ENCODE assay signal across 12 mouse cellular contexts in the genomic region with DNA sequence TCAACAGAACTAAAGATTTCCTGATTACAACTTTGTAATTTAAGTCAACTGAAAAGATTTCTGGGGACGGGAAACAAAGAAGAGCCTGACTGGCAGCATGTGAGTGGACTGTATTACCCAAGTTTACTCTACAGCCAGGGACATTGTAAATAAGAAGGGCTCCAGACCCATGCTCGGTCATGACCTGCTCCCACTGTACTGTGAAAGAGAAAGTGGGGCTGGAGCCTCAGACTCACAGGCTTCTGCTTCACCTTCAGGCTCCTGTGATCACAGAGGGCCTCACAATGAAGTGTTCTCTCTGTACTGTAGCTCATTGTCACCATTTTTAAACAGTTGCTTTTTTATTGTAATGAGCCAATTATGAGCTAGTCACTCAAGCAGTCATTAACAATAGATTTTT. TPM values are rescaled to one million over a fixed set of nuclear protein-coding genes. Genes with fewer than 3 reads are reported as not detected.
DNase-seq lines count a peak whose midpoint lies in the region; ATAC-seq and TF ChIP-seq lines count a peak whose summit lies in the region.
"Had no signal": no experiment of that assay in that cellular context is flagged by ENCODE, and none has a peak within 500 bp of the region (broad histone marks: within the 10 kb centered on the region; RNA-seq: fewer than 3 reads in every experiment).

No protein-coding gene starts in this region.

- H3K79me2 ChIP-seq in liver, adult 2 months (ENCODE audit: control insufficient read depth, insufficient read depth, low read length) = no peaks in the 10 kb centered on the region; the same call in 1 of the 2 replicates

- H3K36me3 ChIP-seq in liver, adult 2 months (ENCODE audit: control insufficient read depth, insufficient read depth, low read length) = no peaks in the 10 kb centered on the region
- H3K36me3 ChIP-seq in hindbrain, embryonic 13.5 days = no peaks in the 10 kb centered on the region
- no peaks in the 10 kb centered on the region for H3K36me3 ChIP-seq in midbrain, embryonic 14.5 days (ENCODE audit: control insufficient read depth, insufficient read depth, low read length)
- H3K36me3 ChIP-seq: stomach, embryonic 15.5 days had no signal

- WGBS in liver, adult 2 months = 18% methylated on average over 2 of the region's 2 CpGs
- 23% methylated on average over 2 of the region's 2 CpGs for WGBS in hindbrain, embryonic 13.5 days
- WGBS in midbrain, embryonic 14.5 days = 21% methylated on average over 2 of the region's 2 CpGs

- no peak for TF ChIP-seq CTCF in liver, adult 2 months (IDR thresholded peaks at IDR 0.05; ENCODE audit: low read depth, low read length)

- H3K4me2 ChIP-seq in hindbrain, embryonic 13.5 days = no peak overlapping the region
- no peak overlapping the region for H3K4me2 ChIP-seq in midbrain, embryonic 14.5 days (ENCODE audit: low read length)
- H3K4me2 ChIP-seq: stomach, embryonic 15.5 days had no signal

- H3K4me3 ChIP-seq in liver, adult 2 months (ENCODE audit: insufficient read depth, low read depth, low read length) = no peak overlapping the region
- H3K4me3 ChIP-seq in hindbrain, embryonic 13.5 days = no peak overlapping the region
- no peak overlapping the region for H3K4me3 ChIP-seq in midbrain, embryonic 14.5 days (replicated peaks; ENCODE audit: low read depth, low read length)
- H3K4me3 ChIP-seq: stomach, embryonic 15.5 days had no signal

- TF ChIP-seq POLR2A in liver, adult 2 months (IDR thresholded peaks at IDR 0.05; ENCODE audit: extremely low read depth, insufficient read depth, low read length) = no peak

- H3K27me3 ChIP-seq in liver, adult 2 months (ENCODE audit: control insufficient read depth, insufficient read depth, low read length) = no peaks in the 10 kb centered on the region
- H3K27me3 ChIP-seq in hindbrain, embryonic 13.5 days = no peaks in the 10 kb centered on the region
- H3K27me3 ChIP-seq in midbrain, embryonic 14.5 days (ENCODE audit: control insufficient read depth, insufficient read depth, low read length) = no peaks in the 10 kb centered on the region
- H3K27me3 ChIP-seq: CH12.LX; stomach, embryonic 15.5 days had no signal

- peak; percentile 34 for DNase-seq in liver, adult 2 months (ENCODE audit: extremely low read depth, low read depth, low spot score)
- DNase-seq in liver = no peak
- DNase-seq in embryo, embryonic 9.5 days (ENCODE audit: extremely low spot score) = peak; percentile 17
- DNase-seq in midbrain, embryonic 14.5 days = no peak
- DNase-seq in testis, postnatal 14 days (ENCODE audit: low spot score) = no peak
- DNase-seq in testis, postnatal 10 days (ENCODE audit: low spot score) = no peak
- no peak for DNase-seq in frontal cortex, postnatal 14 days (ENCODE audit: low spot score in 2 of 2)
- DNase-seq: cerebellum, postnatal 36 days; kidney, adult 9 months had no signal

- H3K27ac ChIP-seq in liver, adult 2 months (replicated peaks; ENCODE audit: insufficient read depth, low read depth, low read length) = no peak overlapping the region
- H3K27ac ChIP-seq in hindbrain, embryonic 13.5 days = peak overlapping the region; percentile 70
- H3K27ac ChIP-seq in midbrain, embryonic 14.5 days (replicated peaks; ENCODE audit: low read depth, low read length) = no peak overlapping the region
- H3K27ac ChIP-seq: stomach, embryonic 15.5 days had no signal

- ATAC-seq in hindbrain, embryonic 13.5 days (ENCODE audit: low FRiP score) = 0 out of 2 replicates have a peak, but pooled peaks have one; percentile 36
- peak; percentile 40; the same call in 1 of the 2 replicates for ATAC-seq in midbrain, embryonic 14.5 days (ENCODE audit: low FRiP score, low TSS enrichment)

- no peaks in the 10 kb centered on the region; the same call in 1 of the 2 replicates for H3K4me1 ChIP-seq in liver, adult 2 months (ENCODE audit: control insufficient read depth, insufficient read depth, low read length)
- peaks cover 7% of the 10 kb centered on the region for H3K4me1 ChIP-seq in hindbrain, embryonic 13.5 days (replicated peaks)
- H3K4me1 ChIP-seq in midbrain, embryonic 14.5 days (ENCODE audit: control insufficient read depth, insufficient read depth, low read length) = peaks cover 8% of the 10 kb centered on the region; the same call in 1 of the 2 replicates
- H3K4me1 ChIP-seq: stomach, embryonic 15.5 days had no signal

- H3K9me3 ChIP-seq in hindbrain, embryonic 13.5 days = no peaks in the 10 kb centered on the region
- H3K9me3 ChIP-seq in midbrain, embryonic 14.5 days (ENCODE audit: control insufficient read depth, low read length) = no peaks in the 10 kb centered on the region
- H3K9me3 ChIP-seq: stomach, embryonic 15.5 days had no signal

- no peak overlapping the region for H3K9ac ChIP-seq in liver, adult 2 months (ENCODE audit: low read depth, low read length)
- H3K9ac ChIP-seq in hindbrain, embryonic 13.5 days = no peak overlapping the region
- H3K9ac ChIP-seq in midbrain, embryonic 14.5 days (replicated peaks; ENCODE audit: low read length) = no peak overlapping the region
- H3K9ac ChIP-seq: stomach, embryonic 15.5 days had no signal

RNA-seq across cellular contexts. Expression of gene Dph6, which starts 44.7 kb away (rescaled TPM):
- total RNA-seq in liver, adult 2 months (2014; rRNA removed) = 3.1 and 3.3 TPM in 2 replicates
- 4.6 and 4.8 TPM in 2 replicates for polyA plus RNA-seq in liver, adult 2 months (2012; rRNA removed)
- 13.3 and 15.7 TPM in 2 replicates for polyA plus RNA-seq in hindbrain, embryonic 13.5 days (2015; fragmentation: Nextera tagmentation; extraction: Ambion mirVana)
- polyA plus RNA-seq in midbrain, embryonic 14.5 days (2014; fragmentation: Nextera tagmentation; extraction: Ambion mirVana) = 13.5 and 14.0 TPM in 2 replicates

Comparison
In these comparisons a context has a peak if more than half of its experiments do, and no peak if none do; other contexts are left out.
1. DNase-seq: peak in liver, adult 2 months (single experiment) and embryo, embryonic 9.5 days (single experiment); none in liver (single experiment), midbrain, embryonic 14.5 days (single experiment), testis, postnatal 14 days (single experiment), testis, postnatal 10 days (single experiment) and frontal cortex, postnatal 14 days (0 of 2).